Mouse (Mus musculus) MEL (cell line): ENCODE results near the gene Smim27. TPM values are rescaled to one million over a fixed set of nuclear protein-coding genes. Genes with fewer than 3 reads are reported as not detected.

ENCODE experiments used
- DNase-seq: peaks from one replicate; pipeline ENCODE4 v3.0.0; 2011; ENCODE audit warnings: low read depth, low spot score
- H3K27ac ChIP-seq: 2 replicates; pipeline ENCODE4 v1.5.1; 2012; ENCODE audit warnings: low read depth, mild to moderate bottlenecking, control low read depth, low read length, moderate library complexity; ENCODE audit not compliant: control insufficient read depth
- H3K27me3 ChIP-seq, 2 experiments: fragments of 150-350 bp in 1 of 2; sonication (generic) in 1 of 2; 2 replicates each; pipeline ENCODE4 v1.6.1; 2012; ENCODE audit warnings: low read length in 2 of 2, mild to moderate bottlenecking in 2 of 2, improper control_type of control experiment in 1 of 2, moderate library complexity in 1 of 2; ENCODE audit not compliant: insufficient read depth in 2 of 2, control insufficient read depth in 1 of 2
- H3K36me3 ChIP-seq, 2 experiments: 2 replicates each; pipeline ENCODE4 v1.6.1; 2012 to 2014; ENCODE audit warnings: low read length in 2 of 2, improper control_type of control experiment in 1 of 2, inconsistent platforms in 1 of 2, mild to moderate bottlenecking in 1 of 2; ENCODE audit not compliant: insufficient read depth in 2 of 2, control insufficient read depth in 1 of 2
- H3K4me1 ChIP-seq, 2 experiments: fragments of 150-350 bp in 1 of 2; sonication (generic) in 1 of 2; 2 replicates each; pipeline ENCODE4 v1.6.1; 2012; ENCODE audit warnings: low read length in 2 of 2, improper control_type of control experiment in 1 of 2, mild to moderate bottlenecking in 1 of 2; ENCODE audit not compliant: insufficient read depth in 2 of 2, control insufficient read depth in 1 of 2
- H3K4me3 ChIP-seq, 2 experiments: fragments of 150-350 bp in 1 of 2; sonication (generic) in 1 of 2; 2 replicates each; pipeline ENCODE4 v1.5.1; 2012; ENCODE audit warnings: low read depth in 2 of 2, low read length in 2 of 2, mild to moderate bottlenecking in 2 of 2, moderate library complexity in 2 of 2, control low read depth in 1 of 2, improper control_type of control experiment in 1 of 2; ENCODE audit not compliant: control insufficient read depth in 1 of 2, insufficient read depth in 1 of 2
- H3K79me2 ChIP-seq: 2 replicates; pipeline ENCODE4 v1.6.1; 2012; ENCODE audit warnings: mild to moderate bottlenecking, low read length, moderate library complexity; ENCODE audit not compliant: control insufficient read depth, poor library complexity, insufficient read depth
- H3K9ac ChIP-seq: 2 replicates; pipeline ENCODE4 v1.6.1; 2012; ENCODE audit warnings: low read depth, mild to moderate bottlenecking, control low read depth, low read length, moderate library complexity; ENCODE audit not compliant: control insufficient read depth, poor library complexity, severe bottlenecking
- H3K9me3 ChIP-seq: fragments of 150-350 bp; sonication (generic); replicated peaks from 2 replicates; pipeline ENCODE4 v1.6.1; 2012; ENCODE audit warnings: mild to moderate bottlenecking, low read length, improper control_type of control experiment, moderate library complexity; ENCODE audit not compliant: insufficient read depth
- BHLHE40 ChIP-seq: IDR thresholded peaks from 2 replicates; pipeline ENCODE4 v1.6.1; 2012; ENCODE audit warnings: low read depth, mild to moderate bottlenecking, inconsistent platforms, low read length, improper control_type of control experiment, borderline replicate concordance
- E2F4 ChIP-seq: IDR thresholded peaks from 2 replicates; pipeline ENCODE4 v1.6.1; 2011; ENCODE audit warnings: low read depth, low read length, improper control_type of control experiment, borderline replicate concordance
- EP300 ChIP-seq, 2 experiments: IDR thresholded peaks; 2 replicates each; pipeline ENCODE4 v1.6.1; 2011; ENCODE audit warnings: improper control_type of control experiment in 2 of 2, low read length in 2 of 2, low read depth in 1 of 2, mild to moderate bottlenecking in 1 of 2
- ETS1 ChIP-seq: IDR thresholded peaks from 2 replicates; pipeline ENCODE4 v1.6.1; 2012; ENCODE audit warnings: low read depth, mild to moderate bottlenecking, inconsistent platforms, low read length, improper control_type of control experiment, moderate library complexity
- HCFC1 ChIP-seq: IDR thresholded peaks from 2 replicates; pipeline ENCODE4 v1.6.1; 2012; ENCODE audit warnings: low read depth, mild to moderate bottlenecking, inconsistent platforms, low read length, improper control_type of control experiment, moderate library complexity
- JUND ChIP-seq: IDR thresholded peaks from 2 replicates; pipeline ENCODE4 v1.6.1; 2011; ENCODE audit warnings: low read depth, mild to moderate bottlenecking, improper control_type of control experiment, low read length
- KAT2A ChIP-seq: conservative IDR thresholded peaks from 2 replicates; pipeline ENCODE4 v1.6.1; 2012; ENCODE audit warnings: low read depth, low read length, improper control_type of control experiment, inconsistent platforms
- NELFE ChIP-seq: IDR thresholded peaks from 2 replicates; pipeline ENCODE4 v1.6.1; 2011; ENCODE audit warnings: low read depth, low read length, improper control_type of control experiment
- RAD21 ChIP-seq: IDR thresholded peaks from 2 replicates; pipeline ENCODE4 v1.6.1; 2011; ENCODE audit warnings: mild to moderate bottlenecking, low read depth, low read length, improper control_type of control experiment
- RCOR1 ChIP-seq: IDR thresholded peaks from 2 replicates; pipeline ENCODE4 v1.6.1; 2012; ENCODE audit warnings: low read depth, mild to moderate bottlenecking, inconsistent platforms, low read length, improper control_type of control experiment
- TAL1 ChIP-seq: IDR thresholded peaks from 2 replicates; pipeline ENCODE4 v1.6.1; 2012; ENCODE audit warnings: mild to moderate bottlenecking, inconsistent platforms, low read length, moderate library complexity, mixed read lengths
- TBP ChIP-seq: IDR thresholded peaks from 2 replicates; pipeline ENCODE4 v1.8.0; 2011; ENCODE audit warnings: low read depth, low read length, improper control_type of control experiment
- USF1 ChIP-seq: IDR thresholded peaks from 2 replicates; pipeline ENCODE4 v1.6.1; 2014; ENCODE audit warnings: low read depth, mild to moderate bottlenecking, inconsistent platforms, low read length, improper control_type of control experiment, moderate library complexity
- USF2 ChIP-seq, 2 experiments: IDR thresholded peaks; 2 replicates each; pipeline ENCODE4 v1.6.1; 2011 to 2012; ENCODE audit warnings: improper control_type of control experiment in 2 of 2, low read length in 2 of 2, borderline replicate concordance in 1 of 2, inconsistent platforms in 1 of 2, low read depth in 1 of 2, mild to moderate bottlenecking in 1 of 2; ENCODE audit not compliant: insufficient read depth in 1 of 2
- ZC3H11A ChIP-seq: IDR thresholded peaks from 2 replicates; pipeline ENCODE4 v1.6.1; 2012; ENCODE audit warnings: low read depth, mild to moderate bottlenecking, inconsistent platforms, low read length, improper control_type of control experiment
- ZKSCAN1 ChIP-seq: IDR thresholded peaks from 2 replicates; pipeline ENCODE4 v1.6.1; 2012; ENCODE audit warnings: low read depth, mild to moderate bottlenecking, inconsistent platforms, low read length, improper control_type of control experiment, moderate library complexity
- ZMIZ1 ChIP-seq: IDR thresholded peaks from 2 replicates; pipeline ENCODE4 v1.6.1; 2012; ENCODE audit warnings: low read depth, mild to moderate bottlenecking, inconsistent platforms, low read length, improper control_type of control experiment, moderate library complexity
- ZNF384 ChIP-seq: IDR thresholded peaks from 2 replicates; pipeline ENCODE4 v1.6.1; 2012; ENCODE audit warnings: low read depth, mild to moderate bottlenecking, inconsistent platforms, low read length, improper control_type of control experiment
- polyA plus RNA-seq, 2 experiments: library from polyadenylated mRNA; stranded (reverse) in 1 of 2; unstranded in 1 of 2; fragments of >175 nt in 1 of 2; fragments of >200 nt in 1 of 2; gene quantifications; 2 replicates each; pipeline versions ENCODE4 v1.2.1 to v1.2.4; 2012; ENCODE audit warnings: low replicate concordance in 2 of 2, low read depth in 1 of 2; ENCODE audit not compliant: insufficient read length in 2 of 2, insufficient read depth in 1 of 2, missing spikeins in 1 of 2
- total RNA-seq: library from RNA; depleted of rRNA; stranded (reverse); fragments of 300-350 nt; gene quantifications from 2 replicates; pipeline ENCODE4 v1.2.3, GENCODE M21; 2012

Smim27 gene
- total and polyA plus RNA-seq, 3 experiments, result 7.3 to 12.1 TPM; not detected in 1

- TF ChIP-seq RCOR1 (no peak), USF1 (peak; percentile 37), E2F4 (peak; percentile 43; the same call in 1 of the 2 replicates), ZKSCAN1 (no peak), USF2 (IDR thresholded peaks at IDR 0.05; ENCODE audit: borderline replicate concordance in 1 of 2, insufficient read depth in 1 of 2, low read depth in 1 of 2, low read length in 2 of 2) (no peak), ZMIZ1 (no peak), ETS1 (peak; percentile 46), RAD21 (no peak), ZC3H11A (no peak), HCFC1 (peak; percentile 72; the same call in 1 of the 2 replicates), TBP (peak; percentile 68; the same call in 1 of the 2 replicates), BHLHE40 (peak; percentile 44; the same call in 1 of the 2 replicates), NELFE (peak; percentile 49), ZNF384 (no peak)
- TF ChIP-seq, all 39 proteins: peak for 17
These were observed 1.1 kb upstream of the Smim27 start (continued) for GRCm38 (mm10) chr4:40268204-40268813.

- peak; percentile 64 for DNase-seq
- Histone ChIP-seq H3K27ac (peak overlapping the region; percentile 97), H3K4me1 (peaks cover 0 to 15% of the 10 kb centered on the region in 2 experiments; a peak in 2 of 4 replicates), H3K4me3 (peak overlapping the region; percentile 53 to 83), H3K9ac (peak overlapping the region; percentile 95), H3K36me3 (peaks cover 12 to 17% of the 10 kb centered on the region in 2 experiments), H3K9me3 (no peaks in the 10 kb centered on the region), H3K27me3 (no peaks in the 10 kb centered on the region), H3K79me2 (peaks cover 46% of the 10 kb centered on the region)
- TF ChIP-seq JUND (no peak), EP300 (IDR thresholded peaks at IDR 0.05; ENCODE audit: low read depth in 1 of 2, low read length in 2 of 2) (0 out of 4 replicates have a peak, but pooled peaks of 1 of the 2 experiments have one; percentile 3), KAT2A (no peak), TBP (0 out of 2 replicates have a peak, but pooled peaks have one; percentile 1), TAL1 (no peak), ZMIZ1 (no peak), ZNF384 (no peak)
These were observed 544 bp upstream of the Smim27 start for GRCm38 (mm10) chr4:40268835-40269234.
